10 mouse cellular contexts compared by ENCODE assay signal in the genomic region with DNA sequence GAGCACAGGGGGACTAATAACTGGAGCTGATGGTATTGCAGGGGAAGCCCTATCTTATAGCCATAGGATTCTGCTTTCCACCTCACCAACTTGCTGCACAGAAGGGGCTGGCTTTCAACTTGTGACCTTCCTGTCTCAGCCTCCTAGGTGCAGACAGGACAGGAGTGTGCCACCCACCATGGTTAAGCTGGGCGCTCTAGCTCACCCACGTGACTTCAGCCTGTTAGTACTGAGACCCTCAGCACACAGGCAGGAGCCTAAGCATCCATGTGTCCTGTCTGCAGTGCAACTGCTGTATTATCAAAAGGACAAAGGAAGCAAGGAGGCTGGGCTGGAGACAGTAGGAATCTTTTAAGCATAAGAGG. TPM values are rescaled to one million over a fixed set of nuclear protein-coding genes. Genes with fewer than 3 reads are reported as not detected.
A peak's percentile ranks its signal among the peaks of the same experiment; 100 is the strongest.
DNase-seq lines count a peak whose midpoint lies in the region; ATAC-seq and TF ChIP-seq lines count a peak whose summit lies in the region.
"Had no signal": no experiment of that assay in that cellular context is flagged by ENCODE, and none has a peak within 500 bp of the region (broad histone marks: within the 10 kb centered on the region; RNA-seq: fewer than 3 reads in every experiment).

No protein-coding gene starts in this region.

- H3K9me3 ChIP-seq in heart, embryonic 12.5 days (replicated peaks): no peaks in the 10 kb centered on the region

- no peak overlapping the region for H3K4me3 ChIP-seq in heart, embryonic 12.5 days
- H3K4me3 ChIP-seq in left cerebral cortex, adult 2 months: no peak overlapping the region

- no peak for ATAC-seq in heart, embryonic 12.5 days (ENCODE audit: insufficient number of reproducible peaks, low FRiP score)
- ATAC-seq in erythroblast, adult 5-6 weeks (replicated peaks; ENCODE audit: low FRiP score, poor library complexity, severe bottlenecking): 0 out of 2 replicates have a peak, but pooled peaks have one; percentile 18
- ATAC-seq in megakaryocyte-erythroid progenitor cell, adult 5-6 weeks (replicated peaks; ENCODE audit: low FRiP score, low TSS enrichment, poor library complexity, severe bottlenecking): 0 out of 2 replicates have a peak, but pooled peaks have one; percentile 1

- WGBS in heart, embryonic 12.5 days: 89% methylated on average over 2 of the region's 2 CpGs

- H3K27me3 ChIP-seq in heart, embryonic 12.5 days (replicated peaks): no peaks in the 10 kb centered on the region

- H3K4me1 ChIP-seq in heart, embryonic 12.5 days (replicated peaks): peaks cover 13% of the 10 kb centered on the region

- peaks cover 53% of the 10 kb centered on the region for H3K36me3 ChIP-seq in heart, embryonic 12.5 days

- no peak overlapping the region for H3K4me2 ChIP-seq in heart, embryonic 12.5 days
- H3K4me2 ChIP-seq: lung, embryonic 14.5 days had no signal

- no peak; the same call in 1 of the 2 replicates for TF ChIP-seq CTCF in left cerebral cortex, adult 2 months (IDR thresholded peaks at IDR 0.05)

- peak overlapping the region; percentile 97; the same call in 1 of the 2 replicates for H3K27ac ChIP-seq in heart, embryonic 12.5 days (ENCODE audit: poor library complexity, severe bottlenecking)
- H3K27ac ChIP-seq in left cerebral cortex, adult 2 months: peak overlapping the region; percentile 70

- H3K9ac ChIP-seq in heart, embryonic 12.5 days: no peak overlapping the region
- H3K9ac ChIP-seq: forebrain, postnatal 0 days; lung, embryonic 14.5 days had no signal

- intact Hi-C loops in heart, postnatal 25 days (cut with DNase I): loop anchor here (1.0 kb wide), 1 partner anchor 32 kb away; no protein-coding TSS in a partner anchor
- intact Hi-C loops in left cerebral cortex, adult 2 months (cut with DNase I): loop anchor here (1.0 kb wide), 1 partner anchor 32 kb away; no protein-coding TSS in a partner anchor

- no peak for DNase-seq in heart, postnatal 25 days (ENCODE audit: low spot score)
- no peak for DNase-seq in left cerebral cortex, adult 2 months (ENCODE audit: extremely low spot score in 1 of 2, low spot score in 2 of 2)
- no peak for DNase-seq in left cerebral cortex, adult 9 months (ENCODE audit: low spot score in 2 of 2)
- no peak for DNase-seq in urinary bladder, adult 2 months (ENCODE audit: low spot score)
- DNase-seq in right cerebral cortex, postnatal 25 days: no peak

RNA-seq across cellular contexts. Expression of a gene that starts 18.4 kb away (rescaled TPM):
- polyA plus RNA-seq in heart, embryonic 12.5 days (2016; fragmentation: Nextera tagmentation; extraction: Ambion mirVana): 9.8 and 10.4 TPM in 2 replicates
- total RNA-seq in heart, postnatal 25 days (2021): 1 to 10 TPM; 3.7 to 4.7 TPM
- total RNA-seq in left cerebral cortex, adult 2 months (2021): 1 to 10 TPM; 9.1 to 9.7 TPM
- total RNA-seq in erythroblast, adult 5-6 weeks (2015; ENCODE audit: low replicate concordance): 2.3 TPM in 1 of 2 replicates, not detected in the other
- 1.5 and 7.5 TPM in 2 replicates for total RNA-seq in erythroblast, adult 5-6 weeks (2017; ENCODE audit: low replicate concordance)
- 1.8 and 2.9 TPM in 2 replicates for total RNA-seq in megakaryocyte-erythroid progenitor cell, adult 5-6 weeks (2014; fragmentation: Nextera tagmentation)
- 3.1 and 4.4 TPM in 2 replicates for total RNA-seq in megakaryocyte-erythroid progenitor cell, adult 5-6 weeks (2017)
- polyA plus RNA-seq in urinary bladder, adult 2 months (2012; rRNA removed): 5.0 and 5.2 TPM in 2 replicates

RNA-seq across cellular contexts. Expression of a gene that starts 40.0 kb away (rescaled TPM):
- 24.3 and 31.2 TPM in 2 replicates for polyA plus RNA-seq in heart, embryonic 12.5 days (2016; fragmentation: Nextera tagmentation; extraction: Ambion mirVana)
- total RNA-seq in heart, postnatal 25 days (2021): 10 to 100 TPM; 30.7 to 35.3 TPM
- total RNA-seq in left cerebral cortex, adult 2 months (2021): 10 to 100 TPM; 94.3 to 95.1 TPM
- 2.5 and 9.4 TPM in 2 replicates for total RNA-seq in erythroblast, adult 5-6 weeks (2015; ENCODE audit: low replicate concordance)
- total RNA-seq in erythroblast, adult 5-6 weeks (2017; ENCODE audit: low replicate concordance): 17.7 and 30.0 TPM in 2 replicates
- 57.1 and 65.7 TPM in 2 replicates for total RNA-seq in megakaryocyte-erythroid progenitor cell, adult 5-6 weeks (2014; fragmentation: Nextera tagmentation)
- total RNA-seq in megakaryocyte-erythroid progenitor cell, adult 5-6 weeks (2017): 106 and 110 TPM in 2 replicates
- polyA plus RNA-seq in urinary bladder, adult 2 months (2012; rRNA removed): 61.4 and 104 TPM in 2 replicates

RNA-seq across cellular contexts. Expression of a gene that starts 53.2 kb away (rescaled TPM):
- polyA plus RNA-seq in heart, embryonic 12.5 days (2016; fragmentation: Nextera tagmentation; extraction: Ambion mirVana): 11.0 and 12.1 TPM in 2 replicates
- 10 to 100 TPM; 13.7 to 15.0 TPM for total RNA-seq in heart, postnatal 25 days (2021)
- total RNA-seq in left cerebral cortex, adult 2 months (2021): 10 to 100 TPM; 36.7 to 41.3 TPM
- total RNA-seq in erythroblast, adult 5-6 weeks (2015; ENCODE audit: low replicate concordance): not detected in 2 replicates
- total RNA-seq in erythroblast, adult 5-6 weeks (2017; ENCODE audit: low replicate concordance): 2.0 and 4.3 TPM in 2 replicates
- 23.3 and 28.3 TPM in 2 replicates for total RNA-seq in megakaryocyte-erythroid progenitor cell, adult 5-6 weeks (2014; fragmentation: Nextera tagmentation)
- 14.8 and 18.4 TPM in 2 replicates for total RNA-seq in megakaryocyte-erythroid progenitor cell, adult 5-6 weeks (2017)
- polyA plus RNA-seq in urinary bladder, adult 2 months (2012; rRNA removed): 26.5 and 36.7 TPM in 2 replicates
